Mouse (Mus musculus) cerebellum, adult 11-12 months (tissue): ENCODE results near the gene Vipr2.
A peak's percentile ranks its signal among the peaks of the same experiment; 100 is the strongest.

ENCODE experiments used
- DNase-seq: peaks from one replicate; pipeline ENCODE4 v3.0.0; 2022

Vipr2 gene

DNA sequence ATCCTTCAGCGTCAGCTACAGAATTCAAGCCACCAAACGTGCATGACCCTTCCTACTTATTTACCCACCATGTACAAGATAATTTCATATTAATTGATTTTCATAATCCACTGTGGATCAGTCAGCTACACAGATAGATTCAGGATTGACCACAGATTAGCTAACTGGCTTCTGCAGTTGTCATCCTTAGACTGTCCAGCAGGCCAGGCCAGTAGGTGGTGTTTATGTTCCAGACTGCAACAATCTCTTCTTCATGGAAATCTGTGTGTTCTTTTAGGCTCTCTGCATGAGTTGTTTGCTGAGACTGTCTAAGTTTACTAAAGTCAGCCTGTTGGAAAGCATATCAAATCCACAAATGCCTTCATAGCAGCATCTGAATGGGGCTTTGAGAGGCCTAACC is 82.2 kb downstream of the Vipr2 start:
- DNase-seq, result no peak

- no peak for DNase-seq
Measured at GRCm38 (mm10) chr12:116165368-116165767, 87.8 kb downstream of the Vipr2 start.

GRCm38 (mm10) chr12:116169666-116170065 is 92.1 kb downstream of the Vipr2 start:
- no peak for DNase-seq

GRCm38 (mm10) chr12:116176930-116177329 is 99.4 kb downstream of the Vipr2 start:
- DNase-seq, result no peak

- DNase-seq, result no peak
Measured at GRCm38 (mm10) chr12:116181436-116182050, 104.0 kb downstream of the Vipr2 start.

DNA sequence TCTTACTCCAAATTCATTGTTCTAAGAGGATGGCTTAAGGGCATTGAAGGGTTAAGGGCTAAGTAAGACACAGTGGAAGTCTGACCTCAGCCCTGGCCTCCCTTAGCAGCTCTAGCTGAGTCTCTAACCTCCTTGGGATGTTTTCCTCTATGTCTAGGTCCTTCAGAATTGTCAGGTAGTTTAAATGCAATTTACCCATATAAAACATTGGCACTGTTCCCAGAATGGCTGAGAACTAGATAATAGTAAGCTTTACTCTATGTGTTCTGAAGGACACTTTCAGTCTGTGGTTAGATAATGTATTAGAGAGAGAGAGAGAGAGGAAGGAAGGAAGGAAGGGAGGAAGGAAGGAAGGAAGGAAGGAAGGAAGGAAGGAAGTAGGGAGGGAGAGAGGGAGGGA is 104.8 kb downstream of the Vipr2 start:
- DNase-seq, result no peak

GRCm38 (mm10) chr12:116183212-116183935 is 105.8 kb downstream of the Vipr2 start:
- no peak for DNase-seq

GRCm38 (mm10) chr12:116193952-116194351 is 116.4 kb downstream of the Vipr2 start:
- no peak for DNase-seq

DNA sequence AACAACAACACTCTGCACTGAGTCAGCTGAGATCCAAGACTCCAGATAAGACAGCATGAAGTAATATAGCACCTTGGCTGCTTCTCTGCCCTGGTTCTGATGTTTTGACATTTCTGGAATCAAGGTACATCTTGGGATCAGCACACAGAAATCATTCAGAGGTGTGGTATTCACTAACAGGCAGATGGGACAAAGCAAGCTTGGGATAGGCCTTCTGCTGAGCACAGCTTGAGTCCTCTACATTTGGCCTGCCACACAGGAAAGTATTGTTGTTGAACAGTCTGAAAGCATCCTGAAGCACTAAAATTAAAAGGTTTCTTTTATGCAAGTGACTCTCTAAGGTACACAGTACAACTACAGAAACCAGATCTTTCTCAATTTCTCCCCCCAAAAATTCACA is 117.1 kb downstream of the Vipr2 start:
- DNase-seq, result peak; percentile 79
